16 mouse cellular contexts compared by ENCODE assay signal in the genomic region with DNA sequence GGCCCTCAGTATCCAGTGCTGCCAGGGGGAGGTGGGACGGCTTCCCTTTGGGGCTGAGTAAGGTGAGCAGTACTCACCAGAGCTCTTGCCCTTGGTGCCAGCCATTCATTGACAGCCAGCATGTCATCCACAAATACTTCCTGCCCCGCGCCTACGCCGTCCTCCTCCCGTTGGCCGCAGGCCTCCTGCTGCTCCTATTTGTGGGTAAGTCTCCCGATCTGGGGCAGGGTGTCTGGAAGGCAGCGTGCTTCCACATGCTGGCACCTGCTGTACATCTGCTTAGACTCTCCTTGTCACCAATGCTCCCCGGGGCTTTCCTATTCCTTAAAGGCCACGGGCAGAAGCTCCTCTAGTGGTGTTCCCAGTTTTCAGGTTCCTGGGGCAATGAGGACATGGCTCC. TPM values are rescaled to one million over a fixed set of nuclear protein-coding genes. Genes with fewer than 3 reads are reported as not detected.
DNase-seq lines count a peak whose midpoint lies in the region; ATAC-seq and TF ChIP-seq lines count a peak whose summit lies in the region.
"Had no signal": no experiment of that assay in that cellular context is flagged by ENCODE, and none has a peak within 500 bp of the region (broad histone marks: within the 10 kb centered on the region; RNA-seq: fewer than 3 reads in every experiment).

No protein-coding gene starts in this region.

- peaks cover 28% of the 10 kb centered on the region for H3K36me3 ChIP-seq in megakaryocyte, embryonic 14.5 days (replicated peaks; ENCODE audit: low read length)
- peaks cover 37% of the 10 kb centered on the region for H3K36me3 ChIP-seq in limb, embryonic 10.5 days
- no peaks in the 10 kb centered on the region for H3K36me3 ChIP-seq in myocyte (ENCODE audit: control insufficient read depth, insufficient read depth)

- no peak for TF ChIP-seq POLR2A in myocyte (IDR thresholded peaks at IDR 0.05; ENCODE audit: insufficient read length, low read depth)

- H3K27me3 ChIP-seq in megakaryocyte, embryonic 14.5 days (replicated peaks), result peaks cover 23% of the 10 kb centered on the region
- H3K27me3 ChIP-seq in limb, embryonic 10.5 days (ENCODE audit: low read depth, poor library complexity, severe bottlenecking), result peaks cover 16% of the 10 kb centered on the region
- no peaks in the 10 kb centered on the region for H3K27me3 ChIP-seq in myocyte (ENCODE audit: control insufficient read depth, insufficient read depth, insufficient read length)

- H3K4me2 ChIP-seq in myocyte (ENCODE audit: low read depth), result peak overlapping the region; percentile 83

- H3K9me3 ChIP-seq in megakaryocyte, embryonic 14.5 days, result no peaks in the 10 kb centered on the region
- H3K9me3 ChIP-seq in limb, embryonic 10.5 days (replicated peaks), result no peaks in the 10 kb centered on the region

- 89% methylated on average over 11 of the region's 11 CpGs for WGBS in limb, embryonic 10.5 days

- H3K27ac ChIP-seq in limb, embryonic 10.5 days, result no peak overlapping the region
- H3K27ac ChIP-seq: left cerebral cortex, adult 2 months had no signal

- DNase-seq in cerebellum, adult 9-10 months, result peak; percentile 53
- DNase-seq in cerebellum, adult 18-20 months, result no peak
- no peak for DNase-seq in limb, embryonic 10.5 days (ENCODE audit: low spot score)
- DNase-seq in urinary bladder, postnatal 10 days (ENCODE audit: low spot score), result no peak
- DNase-seq in B cell, adult 2 months, result no peak
- DNase-seq: embryo, embryonic 11 days; heart, adult 11 months; kidney, postnatal 25 days had no signal

- peak overlapping the region; percentile 44 for H3K4me3 ChIP-seq in megakaryocyte, embryonic 14.5 days (replicated peaks)
- peak overlapping the region; percentile 67; the same call in 1 of the 2 replicates for H3K4me3 ChIP-seq in limb, embryonic 10.5 days
- peak overlapping the region; percentile 84 for H3K4me3 ChIP-seq in myocyte

- H3K4me1 ChIP-seq in megakaryocyte, embryonic 14.5 days, result peaks cover 58% of the 10 kb centered on the region
- H3K4me1 ChIP-seq in limb, embryonic 10.5 days, result peaks cover 34% of the 10 kb centered on the region

- ATAC-seq in megakaryocyte, adult 5-6 weeks (ENCODE audit: poor library complexity, severe bottlenecking), result no peak
- ATAC-seq: lung, postnatal 0 days had no signal

- H3K79me2 ChIP-seq in myocyte (ENCODE audit: control insufficient read depth, insufficient read depth), result peaks cover 21% of the 10 kb centered on the region

- no peak overlapping the region for H3ac ChIP-seq in myocyte (ENCODE audit: control insufficient read depth, insufficient read length)

TF ChIP-seq in myocyte, 11 proteins besides CTCF, POLR2A, EP300 and RAD21:
- no peak for TF ChIP-seq SRF (IDR thresholded peaks at IDR 0.05; ENCODE audit: control insufficient read depth, insufficient read length, low read depth)
- no peak for TF ChIP-seq TCF12 (IDR thresholded peaks at IDR 0.05; ENCODE audit: insufficient read depth, poor library complexity, severe bottlenecking)
- TF ChIP-seq MYOD1 (IDR thresholded peaks at IDR 0.05; ENCODE audit: control insufficient read depth in 1 of 3, insufficient read length in 2 of 3, low read depth in 2 of 3), result no peak
- no peak for TF ChIP-seq MAX (IDR thresholded peaks at IDR 0.05; ENCODE audit: low read depth)
- TF ChIP-seq MYOG (IDR thresholded peaks at IDR 0.05; ENCODE audit: control insufficient read depth in 1 of 3, insufficient read depth in 1 of 3, insufficient read length in 2 of 3, low read depth in 2 of 3), result no peak
- TF ChIP-seq REST (IDR thresholded peaks at IDR 0.05; ENCODE audit: insufficient read depth, insufficient read length), result no peak
- TF ChIP-seq E2F4 (IDR thresholded peaks at IDR 0.05; ENCODE audit: insufficient read depth), result no peak
- TF ChIP-seq TCF3 (IDR thresholded peaks at IDR 0.05; ENCODE audit: insufficient read length, low read depth), result no peak
- no peak for TF ChIP-seq POLR2AphosphoS2 (IDR thresholded peaks at IDR 0.05; ENCODE audit: insufficient read length, low read depth)
- no peak for TF ChIP-seq USF1 (IDR thresholded peaks at IDR 0.05; ENCODE audit: low read depth)
- no peak for TF ChIP-seq CEBPB (IDR thresholded peaks at IDR 0.05; ENCODE audit: insufficient read depth, poor library complexity, severe bottlenecking)

RNA-seq across cellular contexts. Expression of a gene that starts 1.5 kb away (rescaled TPM):
- polyA plus RNA-seq in megakaryocyte, embryonic 14.5 days (2012; ENCODE audit: insufficient read depth, low replicate concordance), result 2.8 and 10.0 TPM in 2 replicates
- 82.8 and 91.7 TPM in 2 replicates for total RNA-seq in megakaryocyte, adult 5-6 weeks (2015)
- 32.0 and 35.3 TPM in 2 replicates for total RNA-seq in megakaryocyte, adult 5-6 weeks (2017)
- polyA plus RNA-seq in limb, embryonic 10.5 days (2016; fragmentation: Nextera tagmentation; extraction: Ambion mirVana), result 104 and 109 TPM in 2 replicates
- polyA plus RNA-seq in myocyte (2012; fragmentation: generic; extraction: Trizol), result 47.5 TPM

RNA-seq across cellular contexts. Expression of a gene that starts 2.4 kb away (rescaled TPM):
- polyA plus RNA-seq in megakaryocyte, embryonic 14.5 days (2012; ENCODE audit: insufficient read depth, low replicate concordance), result not detected in 2 replicates
- 0.31 TPM in 1 of 2 replicates, not detected in the other for total RNA-seq in megakaryocyte, adult 5-6 weeks (2015)
- not detected in 2 replicates for total RNA-seq in megakaryocyte, adult 5-6 weeks (2017)
- 1.0 and 2.7 TPM in 2 replicates for polyA plus RNA-seq in limb, embryonic 10.5 days (2016; fragmentation: Nextera tagmentation; extraction: Ambion mirVana)
- polyA plus RNA-seq in myocyte (2012; fragmentation: generic; extraction: Trizol), result 0.10 TPM
- total RNA-seq: adrenal gland, adult 18-20 months; hematopoietic stem cell, adult 5-6 weeks had no signal
- polyA plus RNA-seq: lung, postnatal 0 days had no signal

RNA-seq across cellular contexts. Expression of a gene that starts 3.3 kb away (rescaled TPM):
- polyA plus RNA-seq in megakaryocyte, embryonic 14.5 days (2012; ENCODE audit: insufficient read depth, low replicate concordance), result not detected in 2 replicates
- not detected in 2 replicates for total RNA-seq in megakaryocyte, adult 5-6 weeks (2015)
- not detected in 2 replicates for total RNA-seq in megakaryocyte, adult 5-6 weeks (2017)
- polyA plus RNA-seq in limb, embryonic 10.5 days (2016; fragmentation: Nextera tagmentation; extraction: Ambion mirVana), result 0.24 TPM in 1 of 2 replicates, not detected in the other
- polyA plus RNA-seq in myocyte (2012; fragmentation: generic; extraction: Trizol), result 0.04 TPM
- total RNA-seq: adrenal gland, adult 18-20 months; hematopoietic stem cell, adult 5-6 weeks had no signal
- polyA plus RNA-seq: lung, postnatal 0 days; urinary bladder, adult 2 months had no signal

RNA-seq across cellular contexts. Expression of a gene that starts 14.7 kb away (rescaled TPM):
- 16.3 and 18.9 TPM in 2 replicates for polyA plus RNA-seq in megakaryocyte, embryonic 14.5 days (2012; ENCODE audit: insufficient read depth, low replicate concordance)
- 5.8 and 9.2 TPM in 2 replicates for total RNA-seq in megakaryocyte, adult 5-6 weeks (2015)
- 8.6 and 12.1 TPM in 2 replicates for total RNA-seq in megakaryocyte, adult 5-6 weeks (2017)
- polyA plus RNA-seq in limb, embryonic 10.5 days (2016; fragmentation: Nextera tagmentation; extraction: Ambion mirVana), result 26.0 and 26.1 TPM in 2 replicates
- 75.4 TPM for polyA plus RNA-seq in myocyte (2012; fragmentation: generic; extraction: Trizol)

RNA-seq across cellular contexts. Expression of a gene that starts 27.3 kb away (rescaled TPM):
- 36.4 and 40.9 TPM in 2 replicates for polyA plus RNA-seq in megakaryocyte, embryonic 14.5 days (2012; ENCODE audit: insufficient read depth, low replicate concordance)
- total RNA-seq in megakaryocyte, adult 5-6 weeks (2015), result 8.2 and 8.6 TPM in 2 replicates
- total RNA-seq in megakaryocyte, adult 5-6 weeks (2017), result 13.1 and 13.3 TPM in 2 replicates
- 11.8 and 16.7 TPM in 2 replicates for polyA plus RNA-seq in limb, embryonic 10.5 days (2016; fragmentation: Nextera tagmentation; extraction: Ambion mirVana)
- 48.7 TPM for polyA plus RNA-seq in myocyte (2012; fragmentation: generic; extraction: Trizol)
